Mouse (Mus musculus): ENCODE measurements around the gene Dagla.

- TF ChIP-seq CTCF (IDR thresholded peaks at IDR 0.05; ENCODE audit: low read depth) (no peak), EP300 (IDR thresholded peaks at IDR 0.05; ENCODE audit: low read depth) (no peak)
These were observed 31.9 kb downstream of the Dagla start for GRCm38 (mm10) chr19:10272746-10273145.

Measured in heart, postnatal 0 days (tissue).